Mouse (Mus musculus) heart, postnatal 4 days (tissue): ENCODE results near the gene Sult6b2. TPM values are rescaled to one million over a fixed set of nuclear protein-coding genes. Genes with fewer than 3 reads are reported as not detected.

ENCODE experiments used
- DNase-seq: peaks from one replicate; pipeline ENCODE4 v3.0.0; 2021
- total RNA-seq, 2 experiments: library from RNA; stranded (reverse); gene quantifications; 2 replicates each; pipeline ENCODE4 v1.2.3; 2021

Gene Sult6b2
- not detected for total RNA-seq

DNA sequence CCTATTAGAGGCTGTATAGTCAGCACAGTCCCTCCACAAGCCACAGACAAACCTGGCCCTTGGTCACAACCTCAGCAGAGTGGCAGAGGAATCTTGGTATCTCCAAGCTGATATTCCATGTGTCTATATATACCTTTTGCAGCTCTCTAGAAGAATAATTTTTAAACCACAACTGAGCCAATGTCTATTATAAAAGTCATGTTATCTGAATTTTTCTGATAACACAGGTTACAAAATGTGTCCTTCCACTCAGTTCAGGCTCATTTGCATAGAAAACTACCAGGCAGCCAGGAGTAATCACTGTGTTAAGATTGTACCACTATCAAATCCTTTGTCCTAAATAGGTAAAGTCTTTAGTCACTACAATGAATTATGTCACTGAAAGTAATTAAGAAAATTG lies at the start of gene Sult6b2:
Sult6b2 (minus strand) TSS at position 101 of the 400 bp plus-strand sequence.
- DNase-seq: no peak

- no peak for DNase-seq
These were observed 48.4 kb upstream of the Sult6b2 start for GRCm38 (mm10) chr6:142852419-142853377.

DNA sequence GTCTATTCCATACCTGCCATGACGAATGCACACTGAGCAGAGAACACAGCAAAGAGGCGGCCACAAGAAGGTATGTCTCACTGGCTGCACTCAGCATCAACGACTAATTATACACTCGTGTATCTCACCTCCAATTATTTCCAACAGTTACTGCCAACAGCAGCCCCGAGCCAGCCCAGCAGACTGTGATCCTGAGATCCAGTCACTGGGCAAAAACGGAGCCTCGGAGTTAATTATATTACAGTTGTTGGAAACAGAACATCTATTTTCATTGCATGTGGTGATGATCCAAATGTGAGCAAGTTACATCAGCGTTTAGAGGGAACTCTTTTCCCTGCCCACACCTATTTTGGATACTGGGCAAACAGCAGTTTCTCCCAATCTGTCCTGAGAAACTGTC lies 46.1 kb upstream of the Sult6b2 start:
- no peak for DNase-seq

DNA sequence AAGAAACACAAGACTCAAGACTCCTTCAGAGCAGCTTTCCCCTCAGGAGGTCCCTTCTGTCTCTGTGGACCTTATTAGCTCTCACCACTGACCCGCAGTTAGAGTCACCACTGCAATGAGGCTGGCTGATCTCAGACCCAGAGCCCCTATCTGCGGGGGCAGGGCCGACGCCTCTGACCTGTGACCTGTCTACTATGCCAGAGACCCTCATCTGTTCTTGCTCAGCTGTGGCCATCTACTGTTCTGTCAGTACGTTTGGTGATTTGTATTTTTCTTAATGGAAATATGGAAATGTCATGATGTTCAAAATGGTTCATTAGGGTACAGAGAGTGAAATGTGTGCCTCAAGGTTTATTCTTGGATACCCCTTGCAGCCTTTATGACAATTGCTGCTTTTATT lies 45.0 kb upstream of the Sult6b2 start:
- no peak for DNase-seq

GRCm38 (mm10) chr6:142847914-142848674 lies 43.8 kb upstream of the Sult6b2 start:
- no peak for DNase-seq

DNA sequence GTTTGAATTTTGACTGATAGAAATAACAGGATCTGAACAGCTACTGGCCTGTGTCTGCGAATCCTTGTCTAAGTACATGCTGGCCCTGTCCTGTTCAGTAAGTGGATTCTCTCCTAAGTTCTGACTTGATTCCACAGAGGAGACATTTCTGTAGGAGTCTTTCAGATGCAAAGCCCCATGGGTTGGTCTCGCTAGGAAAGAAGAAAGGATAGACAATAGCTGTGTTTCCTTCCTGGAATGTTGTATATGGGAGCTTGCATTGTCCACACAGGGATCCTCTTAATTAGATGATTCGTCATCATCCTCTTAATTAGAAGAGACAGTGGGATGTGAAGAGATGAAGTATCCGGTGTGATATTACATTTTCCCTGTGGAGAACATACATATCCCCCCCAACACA lies 42.6 kb upstream of the Sult6b2 start:
- DNase-seq: no peak

DNA sequence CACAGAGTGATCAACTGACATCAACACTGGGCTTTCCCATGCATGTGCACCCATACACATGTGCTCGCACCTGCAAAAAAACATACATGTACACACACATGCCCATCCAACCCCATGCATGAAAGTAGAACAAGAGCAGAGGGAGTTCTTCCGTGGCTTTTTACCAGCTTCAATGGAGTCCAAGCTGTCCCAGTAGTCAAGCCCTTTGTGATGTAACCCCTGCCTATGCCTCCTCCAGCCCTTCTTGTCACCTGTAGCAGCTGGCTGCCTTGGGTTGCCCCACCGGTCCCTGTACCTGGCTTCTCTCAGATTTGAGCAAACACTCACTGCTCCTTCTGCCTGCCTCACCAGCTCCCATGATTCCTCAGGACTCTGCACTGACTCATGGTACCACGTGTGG lies 40.8 kb upstream of the Sult6b2 start:
- no peak for DNase-seq

GRCm38 (mm10) chr6:142844061-142844460 lies 39.8 kb upstream of the Sult6b2 start:
- DNase-seq: no peak

DNA sequence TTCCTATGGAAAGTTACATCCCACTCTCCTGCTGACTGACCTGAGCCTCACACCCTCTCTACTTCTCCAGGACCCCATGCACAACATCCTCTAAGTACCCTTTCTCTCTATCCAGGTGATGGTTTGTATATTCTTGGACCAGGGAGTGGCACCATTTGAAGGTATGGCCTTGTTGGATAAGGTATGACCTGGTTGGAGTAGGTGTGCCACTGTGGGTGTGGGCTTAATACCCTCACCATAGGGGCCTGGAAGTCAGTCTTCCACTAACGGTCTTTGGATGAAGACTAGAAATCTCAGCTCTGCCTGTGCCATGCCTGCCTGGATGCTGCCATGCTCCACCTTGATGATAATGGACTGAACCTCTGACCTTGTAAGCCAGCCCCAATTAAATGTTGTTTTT lies 34.2 kb upstream of the Sult6b2 start:
- DNase-seq: no peak

GRCm38 (mm10) chr6:142837326-142837725 lies 33.0 kb upstream of the Sult6b2 start:
- no peak for DNase-seq

DNA sequence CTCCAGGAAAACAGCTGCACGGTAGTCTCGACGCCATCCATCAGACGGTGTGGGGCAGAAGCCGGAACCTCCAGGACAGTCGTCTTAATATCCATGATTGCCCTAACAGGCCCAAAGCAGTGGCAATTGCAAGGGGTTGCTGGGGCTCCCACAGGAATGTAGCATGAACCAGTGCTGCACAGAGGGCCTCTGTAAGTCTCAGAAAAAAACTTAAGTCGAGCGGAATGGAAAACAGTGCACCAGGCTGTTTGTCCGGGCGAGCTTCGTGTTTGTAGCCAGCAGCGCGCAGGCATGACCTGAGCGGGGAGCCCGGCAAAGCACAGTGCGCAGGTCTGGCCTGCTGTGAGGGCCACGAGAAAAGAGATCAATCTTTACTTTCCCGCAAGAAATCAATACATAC lies 31.4 kb upstream of the Sult6b2 start:
- no peak for DNase-seq

DNA sequence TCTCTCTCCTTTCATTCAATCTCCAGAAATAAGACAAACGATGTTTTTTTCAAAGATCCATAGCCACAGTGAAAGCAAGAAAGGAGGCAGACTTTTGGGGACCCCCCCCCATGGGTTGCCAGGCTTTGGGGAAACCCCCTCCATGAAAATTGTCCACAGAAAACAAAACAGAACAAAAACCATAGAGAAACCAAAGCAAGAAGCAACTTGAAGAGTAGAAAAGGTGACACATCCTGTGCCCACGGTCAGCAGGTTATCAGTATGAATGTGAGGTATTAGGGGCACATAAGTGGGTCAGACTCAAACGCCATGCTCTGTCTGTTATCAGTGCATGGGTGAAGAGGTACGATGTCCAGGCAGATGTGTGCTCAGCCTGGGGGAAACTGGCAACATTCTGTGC lies 30.6 kb upstream of the Sult6b2 start:
- no peak for DNase-seq

DNA sequence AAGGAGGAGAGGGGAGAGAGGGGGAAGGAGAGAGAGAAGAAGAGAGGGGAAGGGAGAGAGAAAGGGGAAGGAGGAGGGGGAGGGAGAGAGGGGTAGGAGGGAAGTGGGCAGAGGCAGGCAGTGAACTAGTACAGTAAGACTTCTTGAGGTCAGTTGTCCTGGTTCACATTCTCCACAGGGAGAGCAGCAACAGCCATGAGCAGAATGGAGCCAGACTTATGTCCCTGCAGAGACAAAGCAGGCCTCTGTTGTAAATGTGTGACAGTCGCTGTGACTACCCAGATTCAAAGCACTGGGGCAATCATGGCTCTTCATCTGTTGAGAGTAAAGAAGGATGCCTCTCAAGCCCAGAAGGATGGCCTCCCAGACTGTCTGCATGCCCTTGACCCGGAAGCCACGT lies 27.4 kb upstream of the Sult6b2 start:
- no peak for DNase-seq

- no peak for DNase-seq
These were observed 26.9 kb upstream of the Sult6b2 start for GRCm38 (mm10) chr6:142831243-142831642.

- no peak for DNase-seq
These were observed 25.9 kb upstream of the Sult6b2 start for GRCm38 (mm10) chr6:142830221-142830620.

- no peak for DNase-seq
These were observed 21.1 kb upstream of the Sult6b2 start for GRCm38 (mm10) chr6:142825449-142825848.

GRCm38 (mm10) chr6:142823008-142823787 lies 18.9 kb upstream of the Sult6b2 start:
- DNase-seq: no peak

DNA sequence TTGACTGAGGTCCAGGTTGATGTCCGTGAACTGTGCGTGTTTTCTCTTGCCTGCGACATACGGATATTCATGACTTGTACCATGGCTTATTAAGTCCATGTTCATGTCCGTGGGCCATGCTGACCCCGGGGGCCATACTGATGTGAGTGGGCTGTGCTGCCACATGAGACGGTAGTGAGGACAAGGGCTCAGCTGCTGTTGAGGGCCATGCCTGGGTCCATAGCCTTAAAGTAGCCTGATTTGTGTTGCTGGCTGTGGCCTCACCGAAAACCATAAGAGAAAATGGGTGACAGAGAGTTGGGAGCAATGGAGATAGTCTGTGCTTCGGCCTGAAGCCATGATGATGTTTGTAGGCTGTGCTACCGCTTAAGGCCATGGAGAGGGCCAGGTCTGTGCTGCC lies 14.0 kb upstream of the Sult6b2 start:
- no peak for DNase-seq

DNA sequence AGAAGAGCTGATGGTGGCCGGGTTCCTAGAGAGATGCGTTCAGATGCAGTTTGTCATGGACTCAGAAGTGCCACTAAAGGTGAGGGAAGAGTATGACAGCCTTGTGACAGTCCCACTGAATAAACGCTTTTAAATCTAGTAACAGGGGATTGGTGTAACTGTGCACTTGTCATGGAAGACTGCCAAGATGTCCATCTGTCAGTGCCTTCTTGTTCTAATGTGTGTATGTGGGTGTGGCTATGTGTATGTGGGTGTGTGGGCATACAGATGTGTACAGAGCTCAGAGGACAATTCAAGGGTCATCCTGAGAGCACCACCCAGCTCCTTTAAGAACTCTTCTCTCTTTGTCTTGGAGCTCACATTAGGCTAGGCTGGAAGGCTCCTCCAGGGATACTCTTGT lies 11.2 kb upstream of the Sult6b2 start:
- DNase-seq: no peak

GRCm38 (mm10) chr6:142814495-142814921 lies 10.2 kb upstream of the Sult6b2 start:
- DNase-seq: peak; percentile 83

GRCm38 (mm10) chr6:142814011-142814410 lies 9.7 kb upstream of the Sult6b2 start:
- DNase-seq: no peak

- no peak for DNase-seq
These were observed 8.7 kb upstream of the Sult6b2 start for GRCm38 (mm10) chr6:142812969-142813368.

- no peak for DNase-seq
These were observed 5.9 kb upstream of the Sult6b2 start for GRCm38 (mm10) chr6:142810239-142810638.
